Mouse (Mus musculus) right cerebral cortex, adult 18-20 months (tissue): ENCODE measurements around the gene Nobox.

Source experiments
- DNase-seq: peaks from one replicate; pipeline ENCODE4 v3.0.0; 2022; ENCODE audit warnings: mixed read lengths

Gene Nobox

GRCm38 (mm10) chr6:43272597-43272996 lies 36.8 kb downstream of the Nobox start:
- DNase-seq = no peak

GRCm38 (mm10) chr6:43266356-43266755 lies 43.0 kb downstream of the Nobox start:
- no peak for DNase-seq

GRCm38 (mm10) chr6:43265363-43266041 lies 43.9 kb downstream of the Nobox start, which contains the start of gene Arhgef5:
TSS of gene Arhgef5 (plus strand) at chr6:43265582.
- no peak for DNase-seq

- no peak for DNase-seq
Observed at GRCm38 (mm10) chr6:43260756-43261155, 48.6 kb downstream of the Nobox start.

- DNase-seq = no peak
Observed at GRCm38 (mm10) chr6:43254193-43254926, 55.0 kb downstream of the Nobox start.
